Mouse (Mus musculus) heart, postnatal 0 days (tissue): Measurements from ENCODE around the gene Tmco1. TPM values are rescaled to one million over a fixed set of nuclear protein-coding genes. Genes with fewer than 3 reads are reported as not detected.

Experiments used
- ATAC-seq: fragments of 200-750 bp; cut with Nextera tagmentation; 2 replicates; pipeline ENCODE4 v1.8.0; 2017; ENCODE audit warnings: low read depth, moderate number of reproducible peaks, moderate library complexity; ENCODE audit not compliant: insufficient read depth
- DNase-seq: peaks from one replicate; pipeline ENCODE4 v3.0.0-alpha.2; 2016; ENCODE audit warnings: low spot score
- H3K27ac ChIP-seq: fragments of 300-500 bp; sonication (generic); 2 replicates; pipeline ENCODE4 v1.5.1; 2014; ENCODE audit warnings: low read depth, mild to moderate bottlenecking
- H3K27me3 ChIP-seq: fragments of 300-500 bp; sonication (generic); 2 replicates; pipeline ENCODE4 v1.6.1; 2014; ENCODE audit warnings: low read length, mixed read lengths; ENCODE audit not compliant: control insufficient read depth, insufficient read depth
- H3K36me3 ChIP-seq: fragments of 300-500 bp; sonication (generic); replicated peaks from 2 replicates; pipeline ENCODE4 v1.6.1; 2014; ENCODE audit warnings: low read length, mixed read lengths; ENCODE audit not compliant: control insufficient read depth, insufficient read depth
- H3K4me1 ChIP-seq: fragments of 300-500 bp; sonication (generic); 2 replicates; pipeline ENCODE4 v1.6.1; 2014; ENCODE audit warnings: antibody characterized with exemption; ENCODE audit not compliant: control insufficient read depth, insufficient read depth
- H3K4me2 ChIP-seq: fragments of 300-500 bp; sonication (generic); 2 replicates; pipeline ENCODE4 v1.6.1; 2014; ENCODE audit warnings: low read depth, mild to moderate bottlenecking, low read length, moderate library complexity
- H3K4me3 ChIP-seq: fragments of 300-500 bp; sonication (generic); 2 replicates; pipeline ENCODE4 v1.5.1; 2014; ENCODE audit warnings: low read depth, low read length
- H3K9ac ChIP-seq: fragments of 300-500 bp; sonication (generic); replicated peaks from 2 replicates; pipeline ENCODE4 v1.6.1; 2014; ENCODE audit warnings: low read depth, low read length, mixed read lengths
- H3K9me3 ChIP-seq: fragments of 300-500 bp; sonication (generic); replicated peaks from 2 replicates; pipeline ENCODE4 v1.6.1; 2016; ENCODE audit warnings: low read length; ENCODE audit not compliant: control insufficient read depth
- CTCF ChIP-seq: IDR thresholded peaks from 2 replicates; pipeline ENCODE4 v1.5.1; 2016; ENCODE audit warnings: antibody characterized with exemption, control low read depth, low read depth
- EP300 ChIP-seq: IDR thresholded peaks from 2 replicates; pipeline ENCODE4 v1.6.1; 2016; ENCODE audit warnings: antibody characterized with exemption, low read depth
- WGBS: fragments of 180-500 bp; shearing (Covaris S2); extraction: QIAGEN DNeasy Blood & Tissue Kit; methylation state at CpG from one replicate; pipeline ENCODE4 v1.1.7; 2014; 5-methylcytosine and 5-hydroxymethylcytosine counted together
- polyA plus RNA-seq: library from polyadenylated mRNA; unstranded; fragments of >200 nt; fragmentation: Nextera tagmentation; extraction: Ambion mirVana; gene quantifications from 2 replicates; pipeline ENCODE4 v1.2.1, GENCODE M21; 2015
- total RNA-seq: library from RNA; depleted of rRNA; stranded (reverse); fragments of >200 nt; gene quantifications from 2 replicates; pipeline ENCODE4 v1.2.3, GENCODE M21; 2014; ENCODE audit warnings: low replicate concordance; rRNA removed

The Tmco1 gene
- 68.1 and 113 TPM in 2 replicates for total RNA-seq
- 86.6 and 96.7 TPM in 2 replicates for polyA plus RNA-seq

DNA sequence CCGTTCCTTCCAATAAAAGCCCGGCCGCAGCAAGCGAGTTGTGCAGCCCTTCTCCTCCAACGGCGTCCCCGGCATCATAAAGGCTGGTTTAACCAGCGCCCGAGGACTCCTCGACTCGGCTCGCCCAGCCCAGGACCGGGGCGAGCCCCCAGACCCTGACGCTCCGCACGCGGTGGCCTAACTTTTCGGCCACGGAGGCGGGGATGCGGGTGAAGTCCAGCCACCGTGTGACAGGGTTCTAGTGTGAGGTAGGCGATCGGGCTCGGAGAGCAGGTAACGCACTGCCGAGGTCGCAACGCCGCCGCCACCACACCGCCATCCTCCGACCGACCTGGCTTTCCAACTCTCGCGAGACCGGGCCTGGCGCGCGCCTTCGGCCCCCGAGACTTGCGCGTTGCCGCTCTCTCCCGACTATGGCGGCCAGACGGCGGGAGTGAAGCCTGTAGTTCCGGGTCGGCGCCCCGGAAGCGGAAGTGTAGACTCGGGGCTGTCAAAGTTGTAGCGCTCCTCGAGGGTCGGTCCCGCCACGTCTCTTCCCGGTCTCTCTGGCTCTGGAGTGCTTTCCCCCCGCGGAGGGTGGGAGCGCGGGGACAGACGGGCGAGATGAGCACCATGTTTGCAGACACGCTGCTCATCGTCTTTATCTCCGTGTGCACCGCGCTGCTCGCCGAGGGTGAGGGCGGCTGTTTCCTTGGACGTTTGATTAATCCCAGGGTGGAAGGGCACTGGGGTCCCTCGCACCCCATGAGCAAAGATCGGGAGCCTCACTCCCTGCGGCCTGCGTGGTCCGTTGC, at the start of gene Tmco1:
Gene Tmco1 (plus strand): TSS at position 118 of the 794 bp plus-strand sequence.
- H3K4me1 ChIP-seq = peaks cover 6% of the 10 kb centered on the region
- H3K4me3 ChIP-seq = peak within 1 kb of the TSS; percentile 64
- peak within 1 kb of the TSS; percentile 94 for H3K9ac ChIP-seq
- peak within 1 kb of the TSS; percentile 91 for H3K27ac ChIP-seq
- peak within 1 kb of the TSS; percentile 79 for H3K4me2 ChIP-seq
- DNase-seq (peak; percentile 93), ATAC-seq (peak; percentile 98)
- no peaks in the 10 kb centered on the region for H3K9me3 ChIP-seq
- no peaks in the 10 kb centered on the region for H3K27me3 ChIP-seq
- H3K36me3 ChIP-seq = peaks cover 20% of the 10 kb centered on the region; the same call in 1 of the 2 replicates
- under 1% methylated on average over 80 of the region's 82 CpGs for WGBS
- TF ChIP-seq CTCF (no peak), EP300 (peak; percentile 89; the same call in 1 of the 2 replicates)

- ATAC-seq = peak; percentile 47
- Histone ChIP-seq H3K4me1 (peaks cover 22% of the 10 kb centered on the region; the same call in 1 of the 2 replicates), H3K9ac (no peak overlapping the region; the same call in 1 of the 2 replicates), H3K27ac (peak overlapping the region; percentile 14), H3K36me3 (no peaks in the 10 kb centered on the region), H3K27me3 (no peaks in the 10 kb centered on the region), H3K9me3 (no peaks in the 10 kb centered on the region), H3K4me3 (peak overlapping the region; percentile 4; the same call in 1 of the 2 replicates), H3K4me2 (peak overlapping the region; percentile 37)
- DNase-seq = peak; percentile 28
- 11% methylated on average over 10 of the region's 10 CpGs for WGBS
- TF ChIP-seq CTCF (peak; percentile 19; the same call in 1 of the 2 replicates), EP300 (no peak)
These were observed 48.5 kb upstream of the Tmco1 start for GRCm38 (mm10) chr1:167259702-167260101.

DNA sequence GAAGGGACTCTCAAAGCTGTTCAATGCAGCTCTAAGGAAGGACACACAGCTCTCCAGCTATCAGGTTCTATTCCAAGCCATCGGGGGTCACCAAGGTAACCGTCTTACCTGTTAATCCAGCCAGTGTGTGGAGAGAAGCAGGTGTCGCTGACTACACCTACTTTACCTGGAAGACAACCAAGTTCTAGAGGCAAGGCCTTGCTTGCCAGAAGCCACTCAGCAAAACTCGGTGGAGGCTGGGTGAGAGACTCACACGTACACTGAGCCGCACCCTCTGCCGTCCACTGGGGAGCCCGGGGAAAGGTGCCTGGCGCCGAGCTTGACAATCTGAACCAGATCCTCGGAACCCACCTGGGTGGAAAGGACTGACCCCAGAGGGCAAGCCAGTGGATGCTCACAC, 46.4 kb upstream of the Tmco1 start:
- Histone ChIP-seq H3K4me1 (peaks cover 25% of the 10 kb centered on the region), H3K9me3 (no peaks in the 10 kb centered on the region), H3K27me3 (no peaks in the 10 kb centered on the region), H3K36me3 (no peaks in the 10 kb centered on the region), H3K27ac (no peak overlapping the region), H3K9ac (no peak overlapping the region), H3K4me2 (no peak overlapping the region), H3K4me3 (no peak overlapping the region)
- DNase-seq (no peak), ATAC-seq (no peak)
- 70% methylated on average over 11 of the region's 11 CpGs for WGBS
- TF ChIP-seq EP300 (no peak), CTCF (no peak)

- TF ChIP-seq EP300 = no peak
- 37% methylated on average over 10 of the region's 10 CpGs for WGBS
- no peaks in the 10 kb centered on the region for H3K36me3 ChIP-seq
- no peaks in the 10 kb centered on the region for H3K9me3 ChIP-seq
- ATAC-seq (no peak), DNase-seq (no peak)
- peaks cover 25% of the 10 kb centered on the region for H3K4me1 ChIP-seq
- H3K4me3 ChIP-seq = no peak overlapping the region
- 0 out of 2 replicates have a peak overlapping the region, but pooled peaks have one; percentile 10 for H3K9ac ChIP-seq
- H3K27ac ChIP-seq = peak overlapping the region; percentile 34
- H3K4me2 ChIP-seq = no peak overlapping the region
- H3K27me3 ChIP-seq = no peaks in the 10 kb centered on the region
These were observed 45.6 kb upstream of the Tmco1 start for GRCm38 (mm10) chr1:167262489-167263041.

GRCm38 (mm10) chr1:167265366-167265765, 42.8 kb upstream of the Tmco1 start:
- no peak overlapping the region for H3K27ac ChIP-seq
- peaks cover 43% of the 10 kb centered on the region for H3K4me1 ChIP-seq
- H3K9ac ChIP-seq = no peak overlapping the region
- no peak overlapping the region for H3K4me3 ChIP-seq
- DNase-seq (no peak), ATAC-seq (no peak)
- H3K4me2 ChIP-seq = no peak overlapping the region
- H3K9me3 ChIP-seq = no peaks in the 10 kb centered on the region
- TF ChIP-seq CTCF = no peak
- no peak for TF ChIP-seq EP300
- no peaks in the 10 kb centered on the region for H3K27me3 ChIP-seq
- WGBS = 79% methylated on average over 4 of the region's 4 CpGs
- no peaks in the 10 kb centered on the region for H3K36me3 ChIP-seq
